Mouse (Mus musculus) neural tube, embryonic 12.5 days (tissue): ENCODE results near the gene BC049352. TPM values are rescaled to one million over a fixed set of nuclear protein-coding genes. Genes with fewer than 3 reads are reported as not detected.
A peak's percentile ranks its signal among the peaks of the same experiment; 100 is the strongest.

Experiments
- ATAC-seq: fragments of 200-750 bp; cut with Nextera tagmentation; 2 replicates; pipeline ENCODE4 v1.8.0; 2017; ENCODE audit warnings: low read depth, mild to moderate bottlenecking, moderate TSS enrichment, moderate library complexity; ENCODE audit not compliant: low FRiP score
- H3K27ac ChIP-seq: fragments of 300-500 bp; sonication (generic); 2 replicates; pipeline ENCODE4 v1.5.1; 2016
- H3K27me3 ChIP-seq: fragments of 300-500 bp; sonication (generic); replicated peaks from 2 replicates; pipeline ENCODE4 v1.6.1; 2016; ENCODE audit warnings: mild to moderate bottlenecking
- H3K36me3 ChIP-seq: fragments of 300-500 bp; sonication (generic); 2 replicates; pipeline ENCODE4 v1.6.1; 2016; ENCODE audit warnings: mild to moderate bottlenecking
- H3K4me1 ChIP-seq: fragments of 300-500 bp; sonication (generic); 2 replicates; pipeline ENCODE4 v1.6.1; 2016
- H3K4me2 ChIP-seq: fragments of 300-500 bp; sonication (generic); replicated peaks from 2 replicates; pipeline ENCODE4 v1.6.1; 2016; ENCODE audit warnings: mild to moderate bottlenecking
- H3K4me3 ChIP-seq: fragments of 300-500 bp; sonication (generic); 2 replicates; pipeline ENCODE4 v1.5.1; 2016
- H3K9ac ChIP-seq: fragments of 300-500 bp; sonication (generic); 2 replicates; pipeline ENCODE4 v1.6.1; 2016; ENCODE audit warnings: mild to moderate bottlenecking
- H3K9me3 ChIP-seq: fragments of 300-500 bp; sonication (generic); 2 replicates; pipeline ENCODE4 v1.6.1; 2016; ENCODE audit warnings: mild to moderate bottlenecking
- WGBS: fragments of 180-500 bp; shearing (Covaris S2); methylation state at CpG from one replicate; pipeline ENCODE4 v1.1.7; 2016; 5-methylcytosine and 5-hydroxymethylcytosine counted together
- polyA plus RNA-seq: library from polyadenylated mRNA; unstranded; fragments of >200 nt; fragmentation: Nextera tagmentation; extraction: Ambion mirVana; gene quantifications from 2 replicates; pipeline ENCODE4 v1.2.1, GENCODE M21; 2016

Gene BC049352
- not detected in 2 replicates for polyA plus RNA-seq

- ATAC-seq = no peak
- Histone ChIP-seq H3K4me1 (no peaks in the 10 kb centered on the region), H3K4me3 (no peak within 1 kb of the TSS), H3K4me2 (no peak within 1 kb of the TSS), H3K9me3 (no peaks in the 10 kb centered on the region), H3K27me3 (no peaks in the 10 kb centered on the region), H3K9ac (no peak within 1 kb of the TSS), H3K27ac (no peak within 1 kb of the TSS), H3K36me3 (no peaks in the 10 kb centered on the region)
- 34% methylated on average over 2 of the region's 2 CpGs for WGBS
Measured at GRCm38 (mm10) chr9:45181770-45182169, at the start of gene BC049352. BC049352 (plus strand) TSS chr9:45182007.

- Histone ChIP-seq H3K9ac (no peak overlapping the region), H3K36me3 (no peaks in the 10 kb centered on the region), H3K4me3 (no peak overlapping the region), H3K4me1 (peaks cover 10% of the 10 kb centered on the region), H3K9me3 (no peaks in the 10 kb centered on the region), H3K4me2 (no peak overlapping the region), H3K27me3 (peaks cover 47% of the 10 kb centered on the region), H3K27ac (no peak overlapping the region)
- ATAC-seq = no peak
- WGBS = 30% methylated on average over 5 of the region's 5 CpGs
Measured at GRCm38 (mm10) chr9:45133484-45134310, 48.1 kb upstream of the BC049352 start.

GRCm38 (mm10) chr9:45136442-45137169 lies 45.2 kb upstream of the BC049352 start:
- Histone ChIP-seq H3K4me3 (no peak overlapping the region), H3K4me1 (peaks cover 17% of the 10 kb centered on the region), H3K9ac (no peak overlapping the region), H3K36me3 (no peaks in the 10 kb centered on the region), H3K4me2 (no peak overlapping the region), H3K9me3 (no peaks in the 10 kb centered on the region), H3K27me3 (peaks cover 75% of the 10 kb centered on the region), H3K27ac (no peak overlapping the region)
- ATAC-seq = no peak
- WGBS = 7% methylated on average over 7 of the region's 7 CpGs

- peak within 1 kb of the TSS; percentile 41 for H3K4me3 ChIP-seq
- no peak within 1 kb of the TSS for H3K27ac ChIP-seq
- peak within 1 kb of the TSS; percentile 89 for H3K4me2 ChIP-seq
- H3K9ac ChIP-seq = peak within 1 kb of the TSS; percentile 22
- H3K4me1 ChIP-seq = peaks cover 17% of the 10 kb centered on the region
- no peaks in the 10 kb centered on the region for H3K9me3 ChIP-seq
- peak; percentile 25 for ATAC-seq
- peaks cover 85% of the 10 kb centered on the region for H3K27me3 ChIP-seq
- under 1% methylated on average over 68 of the region's 76 CpGs for WGBS
- H3K36me3 ChIP-seq = no peaks in the 10 kb centered on the region
Measured at GRCm38 (mm10) chr9:45138191-45139032, 43.4 kb upstream of the BC049352 start, which contains the start of gene Scn4b. Scn4b (plus strand) TSS chr9:45138395.

GRCm38 (mm10) chr9:45139082-45139481 lies 42.7 kb upstream of the BC049352 start:
- H3K4me3 ChIP-seq = peak overlapping the region; percentile 41
- WGBS = 1% methylated on average over 7 of the region's 7 CpGs
- no peaks in the 10 kb centered on the region for H3K9me3 ChIP-seq
- H3K4me2 ChIP-seq = peak overlapping the region; percentile 89
- no peak for ATAC-seq
- H3K9ac ChIP-seq = 0 out of 2 replicates have a peak overlapping the region, but pooled peaks have one; percentile 22
- H3K27me3 ChIP-seq = peaks cover 86% of the 10 kb centered on the region
- no peak overlapping the region for H3K27ac ChIP-seq
- no peaks in the 10 kb centered on the region for H3K36me3 ChIP-seq
- peaks cover 17% of the 10 kb centered on the region for H3K4me1 ChIP-seq

GRCm38 (mm10) chr9:45140945-45141344 lies 40.9 kb upstream of the BC049352 start:
- 51% methylated on average over 7 of the region's 7 CpGs for WGBS
- no peak for ATAC-seq

GRCm38 (mm10) chr9:45142686-45143085 lies 39.1 kb upstream of the BC049352 start:
- H3K4me3 ChIP-seq = no peak overlapping the region
- H3K4me2 ChIP-seq = no peak overlapping the region
- H3K9ac ChIP-seq = no peak overlapping the region
- peaks cover 62% of the 10 kb centered on the region for H3K27me3 ChIP-seq
- peaks cover 24% of the 10 kb centered on the region for H3K4me1 ChIP-seq
- no peaks in the 10 kb centered on the region for H3K9me3 ChIP-seq
- no peak for ATAC-seq
- H3K27ac ChIP-seq = no peak overlapping the region
- WGBS = 58% methylated on average over 3 of the region's 3 CpGs
- no peaks in the 10 kb centered on the region for H3K36me3 ChIP-seq

More at GRCm38 (mm10) chr9:45140945-45141344, 40.9 kb upstream of the BC049352 start:
- H3K36me3 ChIP-seq = no peaks in the 10 kb centered on the region
- H3K27me3 ChIP-seq = peaks cover 78% of the 10 kb centered on the region
- no peak overlapping the region for H3K9ac ChIP-seq
- peaks cover 23% of the 10 kb centered on the region for H3K4me1 ChIP-seq
- H3K4me2 ChIP-seq = no peak overlapping the region
- no peak overlapping the region for H3K4me3 ChIP-seq
- H3K27ac ChIP-seq = no peak overlapping the region
- H3K9me3 ChIP-seq = no peaks in the 10 kb centered on the region

- peaks cover 42% of the 10 kb centered on the region for H3K27me3 ChIP-seq
- peak overlapping the region; percentile 73 for H3K4me2 ChIP-seq
- 1% methylated on average over 27 of the region's 27 CpGs for WGBS
- H3K4me1 ChIP-seq = peaks cover 8% of the 10 kb centered on the region
- H3K9me3 ChIP-seq = no peaks in the 10 kb centered on the region
- no peak overlapping the region for H3K27ac ChIP-seq
- H3K4me3 ChIP-seq = peak overlapping the region; percentile 29
- no peaks in the 10 kb centered on the region for H3K36me3 ChIP-seq
- peak overlapping the region; percentile 38; the same call in 1 of the 2 replicates for H3K9ac ChIP-seq
- peak; percentile 33; the same call in 1 of the 2 replicates for ATAC-seq
Measured at GRCm38 (mm10) chr9:45145533-45146266, 36.1 kb upstream of the BC049352 start.

- H3K36me3 ChIP-seq = no peaks in the 10 kb centered on the region
- H3K27me3 ChIP-seq = peaks cover 38% of the 10 kb centered on the region
- no peaks in the 10 kb centered on the region for H3K9me3 ChIP-seq
- H3K4me2 ChIP-seq = peak overlapping the region; percentile 73
- 0% methylated on average over 5 of the region's 5 CpGs for WGBS
- ATAC-seq = no peak
- H3K27ac ChIP-seq = no peak overlapping the region
- H3K9ac ChIP-seq = peak overlapping the region; percentile 38; the same call in 1 of the 2 replicates
- peaks cover 8% of the 10 kb centered on the region for H3K4me1 ChIP-seq
- peak overlapping the region; percentile 29 for H3K4me3 ChIP-seq
Measured at GRCm38 (mm10) chr9:45146267-45146597, 35.6 kb upstream of the BC049352 start.

GRCm38 (mm10) chr9:45150933-45151332 lies 30.9 kb upstream of the BC049352 start:
- no peak overlapping the region for H3K9ac ChIP-seq
- no peaks in the 10 kb centered on the region for H3K9me3 ChIP-seq
- 61% methylated on average over 1 of the region's 1 CpGs for WGBS
- peaks cover 12% of the 10 kb centered on the region for H3K27me3 ChIP-seq
- no peaks in the 10 kb centered on the region for H3K36me3 ChIP-seq
- H3K4me3 ChIP-seq = no peak overlapping the region
- peaks cover 2% of the 10 kb centered on the region for H3K4me1 ChIP-seq
- H3K27ac ChIP-seq = no peak overlapping the region
- no peak overlapping the region for H3K4me2 ChIP-seq
- no peak for ATAC-seq

GRCm38 (mm10) chr9:45153361-45153760 lies 28.4 kb upstream of the BC049352 start:
- Histone ChIP-seq H3K9ac (no peak overlapping the region), H3K27me3 (peaks cover 10% of the 10 kb centered on the region), H3K4me3 (no peak overlapping the region), H3K27ac (no peak overlapping the region), H3K4me2 (no peak overlapping the region), H3K36me3 (no peaks in the 10 kb centered on the region), H3K4me1 (no peaks in the 10 kb centered on the region), H3K9me3 (no peaks in the 10 kb centered on the region)
- WGBS = 82% methylated on average over 7 of the region's 7 CpGs
- ATAC-seq = no peak
